Mouse (Mus musculus) embryonic facial prominence, embryonic 15.5 days (tissue): ENCODE data around the gene Arhgap23. TPM values are rescaled to one million over a fixed set of nuclear protein-coding genes. Genes with fewer than 3 reads are reported as not detected.

Experiments used
- ATAC-seq: fragments of 200-750 bp; cut with Nextera tagmentation; 2 replicates; pipeline ENCODE4 v1.8.0; 2017; ENCODE audit warnings: low read depth, moderate TSS enrichment; ENCODE audit not compliant: insufficient number of reproducible peaks, low FRiP score, low TSS enrichment
- H3K27ac ChIP-seq: fragments of 300-500 bp; sonication (generic); replicated peaks from 2 replicates; pipeline ENCODE4 v1.5.1; 2015; ENCODE audit warnings: mild to moderate bottlenecking, inconsistent platforms
- H3K27me3 ChIP-seq: fragments of 300-500 bp; sonication (generic); 2 replicates; pipeline ENCODE4 v1.6.1; 2015; ENCODE audit warnings: inconsistent platforms
- H3K36me3 ChIP-seq: fragments of 300-500 bp; sonication (generic); 2 replicates; pipeline ENCODE4 v1.6.1; 2015; ENCODE audit warnings: mild to moderate bottlenecking, inconsistent platforms
- H3K4me1 ChIP-seq: fragments of 300-500 bp; sonication (generic); 2 replicates; pipeline ENCODE4 v1.6.1; 2015; ENCODE audit warnings: inconsistent platforms
- H3K4me2 ChIP-seq: fragments of 300-500 bp; sonication (generic); replicated peaks from 2 replicates; pipeline ENCODE4 v1.6.1; 2015; ENCODE audit warnings: mild to moderate bottlenecking, inconsistent platforms
- H3K4me3 ChIP-seq: fragments of 300-500 bp; sonication (generic); replicated peaks from 2 replicates; pipeline ENCODE4 v1.5.1; 2015; ENCODE audit warnings: mild to moderate bottlenecking, inconsistent platforms
- H3K9ac ChIP-seq: fragments of 300-500 bp; sonication (generic); 2 replicates; pipeline ENCODE4 v1.6.1; 2015; ENCODE audit warnings: inconsistent platforms
- H3K9me3 ChIP-seq: fragments of 300-500 bp; sonication (generic); replicated peaks from 2 replicates; pipeline ENCODE4 v1.6.1; 2016; ENCODE audit warnings: inconsistent platforms
- WGBS: fragments of 180-500 bp; shearing (Covaris S2); methylation state at CpG from one replicate; pipeline ENCODE4 v1.1.7; 2015; 5-methylcytosine and 5-hydroxymethylcytosine counted together
- polyA plus RNA-seq: library from polyadenylated mRNA; unstranded; fragments of >200 nt; fragmentation: Nextera tagmentation; extraction: Ambion mirVana; gene quantifications from 2 replicates; pipeline ENCODE4 v1.2.1, GENCODE M21; 2015

Arhgap23 gene
- polyA plus RNA-seq, 1 experiment from 2014 or later = 9.6 TPM

DNA sequence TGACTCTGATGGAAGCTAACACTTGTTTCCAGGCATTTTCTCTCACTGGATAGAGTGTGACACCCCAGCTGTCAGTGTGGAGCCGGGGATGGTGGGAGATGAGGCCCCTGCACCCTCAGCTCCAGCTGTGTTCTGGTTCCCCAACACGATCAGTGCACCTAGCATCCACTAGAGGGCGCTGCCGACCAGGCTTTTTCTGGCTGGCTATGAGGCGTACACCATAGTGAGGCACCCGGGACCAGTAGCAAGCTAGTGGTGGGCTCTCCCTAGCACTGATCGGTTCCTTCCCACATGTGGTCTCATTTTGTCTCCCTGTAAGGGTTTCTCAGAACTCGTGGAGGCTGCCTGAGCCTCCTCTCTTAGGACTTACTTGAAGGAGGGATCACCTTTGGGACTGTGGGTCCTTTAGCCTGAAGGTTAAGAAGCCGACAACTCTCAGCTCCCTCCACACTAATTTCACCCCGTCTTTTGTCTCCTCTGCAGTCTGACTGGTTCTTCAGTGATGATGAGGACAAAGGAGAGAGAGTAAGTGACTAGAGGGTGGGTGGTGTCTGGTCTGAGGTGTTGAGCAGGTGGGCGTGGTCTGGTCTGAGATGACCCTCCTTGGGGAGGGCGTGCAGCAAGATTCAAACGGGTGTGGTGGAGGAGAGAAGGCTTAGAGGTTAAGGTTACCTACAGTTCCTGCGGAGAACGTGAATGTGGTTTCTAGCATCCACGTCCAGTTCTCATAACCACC is 74.4 kb downstream of the Arhgap23 start:
- no peak overlapping the region for H3K27ac ChIP-seq
- H3K4me1 ChIP-seq = 0 out of 2 replicates have a peak, but pooled peaks cover 6% of the 10 kb centered on the region
- H3K9ac ChIP-seq = no peak overlapping the region
- WGBS = 31% methylated on average over 16 of the region's 16 CpGs
- H3K9me3 ChIP-seq = no peaks in the 10 kb centered on the region
- no peak overlapping the region for H3K4me2 ChIP-seq
- H3K36me3 ChIP-seq = peaks cover 75% of the 10 kb centered on the region
- no peak for ATAC-seq
- no peaks in the 10 kb centered on the region for H3K27me3 ChIP-seq
- no peak overlapping the region for H3K4me3 ChIP-seq

GRCm38 (mm10) chr11:97491640-97492039 is 76.3 kb downstream of the Arhgap23 start:
- Histone ChIP-seq H3K4me3 (no peak overlapping the region), H3K4me1 (0 out of 2 replicates have a peak, but pooled peaks cover 6% of the 10 kb centered on the region), H3K9ac (no peak overlapping the region), H3K4me2 (no peak overlapping the region), H3K27me3 (no peaks in the 10 kb centered on the region), H3K36me3 (peaks cover 83% of the 10 kb centered on the region), H3K27ac (no peak overlapping the region), H3K9me3 (no peaks in the 10 kb centered on the region)
- WGBS = 79% methylated on average over 10 of the region's 10 CpGs
- no peak for ATAC-seq

DNA sequence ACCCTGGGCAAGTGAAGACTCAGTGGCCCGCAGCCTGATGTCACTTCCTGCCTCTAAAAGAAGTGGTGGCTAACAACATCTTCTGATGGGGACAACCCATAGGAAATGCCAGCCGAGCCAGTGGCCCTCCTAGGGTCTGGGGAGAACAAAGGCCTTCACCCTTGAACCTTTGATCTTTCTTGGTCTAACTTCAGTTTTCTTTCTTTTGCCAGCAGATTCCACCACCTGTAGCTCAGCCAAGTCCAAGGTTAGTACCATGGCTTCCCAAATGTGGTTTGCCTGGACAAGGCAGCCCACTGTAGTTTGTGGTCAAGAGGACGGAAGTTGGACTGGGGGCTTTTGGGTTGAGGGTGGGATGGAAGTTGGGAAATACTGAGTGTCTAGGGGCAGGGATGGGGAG is 77.5 kb downstream of the Arhgap23 start:
- 75% methylated on average over 3 of the region's 3 CpGs for WGBS
- ATAC-seq = no peak
- H3K36me3 ChIP-seq = peaks cover 84% of the 10 kb centered on the region

GRCm38 (mm10) chr11:97497543-97497942 is 82.2 kb downstream of the Arhgap23 start:
- Histone ChIP-seq H3K4me3 (no peak overlapping the region), H3K4me2 (no peak overlapping the region), H3K36me3 (peaks cover 68% of the 10 kb centered on the region), H3K4me1 (peaks cover 23% of the 10 kb centered on the region), H3K27me3 (peaks cover 35% of the 10 kb centered on the region), H3K9ac (no peak overlapping the region), H3K9me3 (0 out of 2 replicates have a peak, but pooled peaks cover 3% of the 10 kb centered on the region), H3K27ac (no peak overlapping the region)
- WGBS = 95% methylated on average over 4 of the region's 4 CpGs
- no peak for ATAC-seq

More for the DNA sequence above, 77.5 kb downstream of the Arhgap23 start:
- Histone ChIP-seq H3K27me3 (peaks cover 7% of the 10 kb centered on the region; the same call in 1 of the 2 replicates), H3K4me1 (0 out of 2 replicates have a peak, but pooled peaks cover 6% of the 10 kb centered on the region), H3K4me2 (no peak overlapping the region), H3K27ac (no peak overlapping the region), H3K9me3 (0 out of 2 replicates have a peak, but pooled peaks cover 3% of the 10 kb centered on the region), H3K9ac (no peak overlapping the region), H3K4me3 (no peak overlapping the region)

DNA sequence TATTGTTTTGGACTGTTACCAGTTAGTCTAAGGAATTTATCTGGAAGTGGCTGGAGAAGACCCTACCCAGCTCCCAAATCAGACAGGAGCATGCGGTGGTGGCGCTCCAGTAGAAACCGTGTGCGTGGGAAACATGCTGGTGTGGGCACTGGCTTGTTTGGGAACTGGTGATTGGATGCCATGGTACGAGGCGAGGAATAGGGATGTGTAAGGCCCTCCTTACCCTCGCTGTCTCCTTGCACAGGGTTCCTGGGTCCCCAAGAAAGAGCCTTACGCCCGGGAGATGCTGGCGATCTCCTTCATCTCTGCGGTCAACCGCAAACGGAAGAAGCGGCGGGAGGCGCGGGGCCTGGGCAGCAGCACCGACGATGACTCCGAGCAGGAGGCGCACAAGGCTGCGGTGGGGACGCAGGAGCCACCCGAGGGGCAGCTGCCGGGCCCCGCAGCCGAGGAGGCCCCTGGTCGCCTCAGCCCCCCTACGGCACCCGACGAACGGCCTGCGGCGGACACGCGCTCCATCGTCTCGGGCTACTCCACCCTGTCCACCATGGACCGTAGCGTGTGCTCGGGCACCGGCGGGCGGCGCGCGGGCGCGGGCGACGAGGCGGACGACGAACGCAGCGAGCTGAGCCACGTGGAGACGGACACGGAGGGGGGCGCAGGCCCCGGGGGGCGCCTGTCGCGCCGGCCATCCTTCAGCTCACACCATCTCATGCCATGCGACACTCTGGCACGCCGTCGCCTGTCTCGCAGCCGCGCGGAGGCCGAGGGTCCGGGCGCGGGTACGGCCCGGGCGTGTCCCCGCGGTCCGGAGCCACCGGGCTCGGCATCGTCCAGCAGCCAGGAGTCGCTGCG is 84.8 kb downstream of the Arhgap23 start, which contains the start of gene 4933428G20Rik:
4933428G20Rik (minus strand) TSS at position 476 of the 855 bp plus-strand sequence.
- 27% methylated on average over 88 of the region's 88 CpGs for WGBS
- peak within 1 kb of the TSS; percentile 15; the same call in 1 of the 2 replicates for H3K4me3 ChIP-seq
- H3K36me3 ChIP-seq = peaks cover 45% of the 10 kb centered on the region
- H3K9ac ChIP-seq = no peak within 1 kb of the TSS
- H3K27ac ChIP-seq = no peak within 1 kb of the TSS
- H3K9me3 ChIP-seq = 0 out of 2 replicates have a peak, but pooled peaks cover 3% of the 10 kb centered on the region
- peaks cover 25% of the 10 kb centered on the region for H3K4me1 ChIP-seq
- ATAC-seq = peak; percentile 25; the same call in 1 of the 2 replicates
- peak within 1 kb of the TSS; percentile 26 for H3K4me2 ChIP-seq
- H3K27me3 ChIP-seq = peaks cover 35% of the 10 kb centered on the region

GRCm38 (mm10) chr11:97500720-97501448 is 85.6 kb downstream of the Arhgap23 start:
- WGBS = 33% methylated on average over 51 of the region's 51 CpGs
- Histone ChIP-seq H3K4me1 (peaks cover 25% of the 10 kb centered on the region), H3K9me3 (0 out of 2 replicates have a peak, but pooled peaks cover 3% of the 10 kb centered on the region), H3K4me3 (peak overlapping the region; percentile 15; the same call in 1 of the 2 replicates), H3K27me3 (peaks cover 35% of the 10 kb centered on the region), H3K4me2 (peak overlapping the region; percentile 26), H3K9ac (no peak overlapping the region), H3K36me3 (peaks cover 37% of the 10 kb centered on the region), H3K27ac (no peak overlapping the region)
- peak; percentile 16; the same call in 1 of the 2 replicates for ATAC-seq

GRCm38 (mm10) chr11:97502383-97502782 is 87.0 kb downstream of the Arhgap23 start:
- H3K9me3 ChIP-seq = 0 out of 2 replicates have a peak, but pooled peaks cover 3% of the 10 kb centered on the region
- H3K4me1 ChIP-seq = peaks cover 25% of the 10 kb centered on the region
- H3K9ac ChIP-seq = no peak overlapping the region
- no peak overlapping the region for H3K4me3 ChIP-seq
- WGBS = 35% methylated on average over 9 of the region's 9 CpGs
- H3K27me3 ChIP-seq = peaks cover 32% of the 10 kb centered on the region
- ATAC-seq = peak; percentile 69; the same call in 1 of the 2 replicates
- H3K27ac ChIP-seq = peak overlapping the region; percentile 36; the same call in 1 of the 2 replicates
- peaks cover 25% of the 10 kb centered on the region for H3K36me3 ChIP-seq
- no peak overlapping the region for H3K4me2 ChIP-seq

- no peaks in the 10 kb centered on the region for H3K9me3 ChIP-seq
- 65% methylated on average over 4 of the region's 4 CpGs for WGBS
- H3K4me3 ChIP-seq = no peak overlapping the region
- no peak overlapping the region for H3K9ac ChIP-seq
- peak overlapping the region; percentile 36; the same call in 1 of the 2 replicates for H3K27ac ChIP-seq
- ATAC-seq = no peak
- H3K36me3 ChIP-seq = peaks cover 20% of the 10 kb centered on the region
- H3K4me2 ChIP-seq = no peak overlapping the region
- H3K4me1 ChIP-seq = peaks cover 25% of the 10 kb centered on the region
- peaks cover 28% of the 10 kb centered on the region for H3K27me3 ChIP-seq
Measured at GRCm38 (mm10) chr11:97502846-97503245, 87.5 kb downstream of the Arhgap23 start.

DNA sequence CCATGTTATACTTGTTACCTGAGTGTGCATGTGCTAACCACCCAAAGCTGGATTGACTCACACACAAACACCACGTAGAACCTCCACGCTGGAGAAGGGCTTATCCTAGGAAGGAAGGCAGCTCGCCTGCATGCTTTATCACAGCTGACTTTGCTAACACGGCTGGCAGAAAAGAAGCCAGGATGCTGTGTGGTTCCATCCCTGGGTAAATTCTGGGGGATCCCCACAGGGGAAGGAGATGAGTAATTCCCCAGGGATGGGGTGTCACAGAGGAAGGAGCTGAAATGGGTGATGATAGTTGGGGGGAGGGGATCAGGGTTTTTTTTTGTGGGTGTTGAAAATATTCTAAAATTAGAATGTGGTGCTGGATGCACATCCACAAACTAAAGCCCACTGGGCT is 90.5 kb downstream of the Arhgap23 start:
- Histone ChIP-seq H3K36me3 (peaks cover 11% of the 10 kb centered on the region), H3K4me2 (no peak overlapping the region), H3K9ac (no peak overlapping the region), H3K4me1 (peaks cover 22% of the 10 kb centered on the region; the same call in 1 of the 2 replicates), H3K4me3 (no peak overlapping the region), H3K27ac (no peak overlapping the region), H3K27me3 (peaks cover 5% of the 10 kb centered on the region; the same call in 1 of the 2 replicates), H3K9me3 (no peaks in the 10 kb centered on the region)
- WGBS = 67% methylated on average over 4 of the region's 4 CpGs
- ATAC-seq = no peak

DNA sequence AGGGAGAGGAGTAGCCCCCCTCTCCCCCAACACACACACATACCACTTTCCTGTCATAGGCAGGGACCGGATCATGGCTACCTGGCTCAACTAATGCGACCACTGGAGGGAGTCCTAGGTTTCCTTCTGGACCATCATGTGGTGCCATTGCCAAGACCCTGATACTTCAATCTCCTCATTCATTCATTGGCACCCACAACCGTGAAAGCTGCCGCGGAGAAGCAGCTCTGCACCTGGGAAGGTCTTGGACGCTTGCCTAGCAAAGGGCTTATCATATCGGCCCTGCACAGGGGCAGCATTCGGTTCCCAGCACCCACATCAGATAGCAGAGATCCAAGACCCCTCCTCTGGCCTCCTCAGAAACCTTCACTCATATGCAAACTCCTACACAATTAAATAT is 91.0 kb downstream of the Arhgap23 start:
- no peak for ATAC-seq
- no peaks in the 10 kb centered on the region for H3K9me3 ChIP-seq
- peaks cover 22% of the 10 kb centered on the region; the same call in 1 of the 2 replicates for H3K4me1 ChIP-seq
- H3K4me3 ChIP-seq = no peak overlapping the region
- H3K4me2 ChIP-seq = no peak overlapping the region
- no peak overlapping the region for H3K27ac ChIP-seq
- H3K36me3 ChIP-seq = peaks cover 5% of the 10 kb centered on the region
- H3K27me3 ChIP-seq = no peaks in the 10 kb centered on the region
- 44% methylated on average over 8 of the region's 8 CpGs for WGBS
- H3K9ac ChIP-seq = no peak overlapping the region
